Comparison of ENCODE assay signal across 20 mouse cellular contexts in the genomic region with DNA sequence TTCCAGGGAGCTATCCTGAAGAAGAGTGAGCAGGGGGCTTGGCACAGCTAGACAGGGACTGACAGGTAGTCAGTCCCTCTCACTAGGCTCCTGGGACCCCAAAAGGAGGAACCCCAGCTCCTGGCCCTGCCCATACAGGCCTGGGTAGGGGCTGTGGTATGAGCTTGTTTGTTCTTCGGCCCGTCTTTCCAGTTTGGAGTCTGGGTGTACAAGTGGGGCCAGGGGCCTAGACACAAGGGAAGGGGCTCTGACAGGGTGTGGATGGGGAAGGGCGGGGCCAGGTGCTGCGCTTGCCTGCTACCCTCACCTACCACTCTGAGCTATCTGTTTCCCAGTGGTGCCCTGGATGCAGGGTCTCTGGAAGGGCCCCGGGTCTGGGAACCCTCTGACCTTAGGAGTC. TPM values are rescaled to one million over a fixed set of nuclear protein-coding genes. Genes with fewer than 3 reads are reported as not detected.
DNase-seq lines count a peak whose midpoint lies in the region; ATAC-seq and TF ChIP-seq lines count a peak whose summit lies in the region.
"Had no signal": no experiment of that assay in that cellular context is flagged by ENCODE, and none has a peak within 500 bp of the region (broad histone marks: within the 10 kb centered on the region; RNA-seq: fewer than 3 reads in every experiment).

No protein-coding gene starts in this region.

- TF ChIP-seq CTCF in lung, postnatal 0 days (IDR thresholded peaks at IDR 0.05): no peak

- no peak overlapping the region for H3K4me2 ChIP-seq in intestine, embryonic 14.5 days (ENCODE audit: low read length)
- no peak overlapping the region for H3K4me2 ChIP-seq in intestine, embryonic 16.5 days (ENCODE audit: low read depth, low read length)
- H3K4me2 ChIP-seq in lung, embryonic 16.5 days (ENCODE audit: low read depth, low read length): no peak overlapping the region
- H3K4me2 ChIP-seq in lung, postnatal 0 days (replicated peaks; ENCODE audit: low read depth, low read length): no peak overlapping the region
- H3K4me2 ChIP-seq in embryonic facial prominence, embryonic 15.5 days (replicated peaks): no peak overlapping the region
- H3K4me2 ChIP-seq: hindbrain, embryonic 12.5 days had no signal

- no peak overlapping the region for H3K4me3 ChIP-seq in intestine, embryonic 14.5 days (ENCODE audit: low read depth, low read length)
- no peak overlapping the region for H3K4me3 ChIP-seq in intestine, embryonic 16.5 days (ENCODE audit: low read length)
- no peak overlapping the region for H3K4me3 ChIP-seq in lung, embryonic 16.5 days (ENCODE audit: low read length)
- no peak overlapping the region for H3K4me3 ChIP-seq in lung, postnatal 0 days (ENCODE audit: low read depth, low read length)
- no peak overlapping the region for H3K4me3 ChIP-seq in embryonic facial prominence, embryonic 10.5 days
- no peak overlapping the region for H3K4me3 ChIP-seq in embryonic facial prominence, embryonic 15.5 days (replicated peaks)
- H3K4me3 ChIP-seq: heart, embryonic 10.5 days; hindbrain, embryonic 12.5 days had no signal

- H3K9ac ChIP-seq in intestine, embryonic 14.5 days (ENCODE audit: low read length): no peak overlapping the region
- H3K9ac ChIP-seq in intestine, embryonic 16.5 days (ENCODE audit: low read depth, low read length): no peak overlapping the region
- H3K9ac ChIP-seq in lung, embryonic 16.5 days (ENCODE audit: low read length): no peak overlapping the region
- no peak overlapping the region for H3K9ac ChIP-seq in lung, postnatal 0 days (replicated peaks; ENCODE audit: low read depth)
- no peak overlapping the region for H3K9ac ChIP-seq in embryonic facial prominence, embryonic 15.5 days
- H3K9ac ChIP-seq: hindbrain, embryonic 12.5 days had no signal

- no peak for DNase-seq in intestine, embryonic 14.5 days (ENCODE audit: low spot score)
- no peak for DNase-seq in lung, postnatal 0 days (ENCODE audit: low spot score)
- peak; percentile 23 for DNase-seq in embryonic facial prominence, embryonic 10.5 days (ENCODE audit: low spot score)
- DNase-seq in kidney, postnatal 10 days: no peak
- DNase-seq in embryo, embryonic 11 days: no peak
- DNase-seq: adrenal gland, postnatal 10 days; cerebellum, adult 11 months; cerebellum, adult 8-10 months; cerebellum, postnatal 14 days; gastrocnemius, postnatal 36 days; heart, adult 18-20 months; heart, postnatal 10 days; heart, postnatal 4 days had no signal

- peaks cover 5% of the 10 kb centered on the region; the same call in 1 of the 2 replicates for H3K4me1 ChIP-seq in intestine, embryonic 14.5 days (replicated peaks; ENCODE audit: control insufficient read depth, insufficient read depth, low read length)
- H3K4me1 ChIP-seq in intestine, embryonic 16.5 days (ENCODE audit: control insufficient read depth, insufficient read depth, low read length): 0 out of 2 replicates have a peak, but pooled peaks cover 5% of the 10 kb centered on the region
- H3K4me1 ChIP-seq in lung, embryonic 16.5 days (replicated peaks; ENCODE audit: control insufficient read depth, insufficient read depth, low read length): peaks cover 27% of the 10 kb centered on the region
- H3K4me1 ChIP-seq in lung, postnatal 0 days (ENCODE audit: insufficient read depth, low read depth, low read length): no peaks in the 10 kb centered on the region; the same call in 1 of the 2 replicates
- H3K4me1 ChIP-seq in embryonic facial prominence, embryonic 10.5 days: peaks cover 78% of the 10 kb centered on the region
- H3K4me1 ChIP-seq in embryonic facial prominence, embryonic 15.5 days: peaks cover 25% of the 10 kb centered on the region

- no peak overlapping the region for H3K27ac ChIP-seq in intestine, embryonic 14.5 days (ENCODE audit: low read depth)
- no peak overlapping the region for H3K27ac ChIP-seq in intestine, embryonic 16.5 days (ENCODE audit: low read length)
- peak overlapping the region; percentile 33 for H3K27ac ChIP-seq in lung, embryonic 16.5 days (ENCODE audit: low read length)
- no peak overlapping the region for H3K27ac ChIP-seq in lung, postnatal 0 days (ENCODE audit: low read length)
- H3K27ac ChIP-seq in embryonic facial prominence, embryonic 10.5 days (replicated peaks): peak overlapping the region; percentile 57
- peak overlapping the region; percentile 68; the same call in 1 of the 2 replicates for H3K27ac ChIP-seq in embryonic facial prominence, embryonic 15.5 days (replicated peaks)
- H3K27ac ChIP-seq: hindbrain, embryonic 12.5 days had no signal

- no peaks in the 10 kb centered on the region for H3K36me3 ChIP-seq in intestine, embryonic 14.5 days (ENCODE audit: control insufficient read depth, insufficient read depth, low read length)
- H3K36me3 ChIP-seq in intestine, embryonic 16.5 days (ENCODE audit: control insufficient read depth, insufficient read depth, low read length): no peaks in the 10 kb centered on the region
- H3K36me3 ChIP-seq in lung, embryonic 16.5 days (ENCODE audit: control insufficient read depth, insufficient read depth, low read length): no peaks in the 10 kb centered on the region
- H3K36me3 ChIP-seq in lung, postnatal 0 days (ENCODE audit: insufficient read depth, low read length): no peaks in the 10 kb centered on the region
- H3K36me3 ChIP-seq in embryonic facial prominence, embryonic 10.5 days (replicated peaks): no peaks in the 10 kb centered on the region
- H3K36me3 ChIP-seq in embryonic facial prominence, embryonic 15.5 days: no peaks in the 10 kb centered on the region
- H3K36me3 ChIP-seq: heart, embryonic 10.5 days; hindbrain, embryonic 12.5 days had no signal

- TF ChIP-seq EP300 in lung, postnatal 0 days (IDR thresholded peaks at IDR 0.05): no peak

- H3K27me3 ChIP-seq in intestine, embryonic 14.5 days (replicated peaks; ENCODE audit: control insufficient read depth, insufficient read depth, low read length): peaks cover 7% of the 10 kb centered on the region; the same call in 1 of the 2 replicates
- 0 out of 2 replicates have a peak, but pooled peaks cover 5% of the 10 kb centered on the region for H3K27me3 ChIP-seq in intestine, embryonic 16.5 days (replicated peaks; ENCODE audit: control insufficient read depth, insufficient read depth, low read length)
- no peaks in the 10 kb centered on the region; the same call in 1 of the 2 replicates for H3K27me3 ChIP-seq in lung, embryonic 16.5 days (ENCODE audit: control insufficient read depth, insufficient read depth, low read depth, low read length)
- no peaks in the 10 kb centered on the region for H3K27me3 ChIP-seq in lung, postnatal 0 days (replicated peaks; ENCODE audit: insufficient read depth, low read length)
- peaks cover 64% of the 10 kb centered on the region for H3K27me3 ChIP-seq in embryonic facial prominence, embryonic 10.5 days (replicated peaks; ENCODE audit: low read depth, poor library complexity, severe bottlenecking)
- H3K27me3 ChIP-seq in embryonic facial prominence, embryonic 15.5 days: 0 out of 2 replicates have a peak, but pooled peaks cover 3% of the 10 kb centered on the region

- H3K9me3 ChIP-seq in intestine, embryonic 14.5 days (ENCODE audit: control insufficient read depth, low read length): no peaks in the 10 kb centered on the region
- H3K9me3 ChIP-seq in intestine, embryonic 16.5 days (ENCODE audit: control insufficient read depth, low read length): no peaks in the 10 kb centered on the region
- H3K9me3 ChIP-seq in lung, embryonic 16.5 days (ENCODE audit: control insufficient read depth, low read length): no peaks in the 10 kb centered on the region
- no peaks in the 10 kb centered on the region for H3K9me3 ChIP-seq in lung, postnatal 0 days (ENCODE audit: low read length)
- no peaks in the 10 kb centered on the region for H3K9me3 ChIP-seq in embryonic facial prominence, embryonic 10.5 days
- no peaks in the 10 kb centered on the region for H3K9me3 ChIP-seq in embryonic facial prominence, embryonic 15.5 days (replicated peaks)
- H3K9me3 ChIP-seq: heart, embryonic 10.5 days; hindbrain, embryonic 12.5 days had no signal

- WGBS in intestine, embryonic 14.5 days: 75% methylated on average over 5 of the region's 5 CpGs
- 71% methylated on average over 5 of the region's 5 CpGs for WGBS in intestine, embryonic 16.5 days
- 54% methylated on average over 5 of the region's 5 CpGs for WGBS in lung, embryonic 16.5 days
- whole genome bisulfite sequencing in lung, postnatal 0 days: 60% methylated on average over 5 of the region's 5 CpGs
- 78% methylated on average over 5 of the region's 5 CpGs for WGBS in embryonic facial prominence, embryonic 10.5 days
- WGBS in embryonic facial prominence, embryonic 15.5 days: 74% methylated on average over 5 of the region's 5 CpGs

- ATAC-seq in intestine, embryonic 14.5 days (replicated peaks; ENCODE audit: low FRiP score, low TSS enrichment, low read depth): 0 out of 2 replicates have a peak, but pooled peaks have one; percentile 6
- ATAC-seq in intestine, embryonic 16.5 days: no peak
- ATAC-seq in lung, embryonic 16.5 days (ENCODE audit: low read depth): peak; percentile 68
- ATAC-seq in lung, postnatal 0 days: no peak
- no peak for ATAC-seq in embryonic facial prominence, embryonic 15.5 days (ENCODE audit: insufficient number of reproducible peaks, low FRiP score, low TSS enrichment, low read depth)
- ATAC-seq: forebrain, embryonic 16.5 days; hindbrain, embryonic 16.5 days had no signal

RNA-seq across cellular contexts. Expression of gene Tbx1, which starts 15.2 kb away (rescaled TPM):
- 0.14 and 0.22 TPM in 2 replicates for polyA plus RNA-seq in intestine, embryonic 14.5 days (2014; fragmentation: Nextera tagmentation; extraction: Ambion mirVana)
- polyA plus RNA-seq in intestine, embryonic 16.5 days (2015; fragmentation: Nextera tagmentation; extraction: Ambion mirVana): 0.09 and 0.55 TPM in 2 replicates
- polyA plus RNA-seq in lung, embryonic 16.5 days (2015; fragmentation: Nextera tagmentation; extraction: Ambion mirVana): 5.5 and 6.2 TPM in 2 replicates
- polyA plus RNA-seq in lung, postnatal 0 days (2015; fragmentation: Nextera tagmentation; extraction: Ambion mirVana): 7.6 and 7.8 TPM in 2 replicates
- polyA plus RNA-seq in embryonic facial prominence, embryonic 10.5 days (2016; fragmentation: Nextera tagmentation; extraction: Ambion mirVana): 8.1 and 9.5 TPM in 2 replicates
- polyA plus RNA-seq in embryonic facial prominence, embryonic 15.5 days (2015; fragmentation: Nextera tagmentation; extraction: Ambion mirVana): 24.0 and 24.3 TPM in 2 replicates

RNA-seq across cellular contexts. Expression of gene Gp1bb, which starts 16.5 kb away (rescaled TPM):
- polyA plus RNA-seq in intestine, embryonic 14.5 days (2014; fragmentation: Nextera tagmentation; extraction: Ambion mirVana): 1.9 and 2.0 TPM in 2 replicates
- polyA plus RNA-seq in intestine, embryonic 16.5 days (2015; fragmentation: Nextera tagmentation; extraction: Ambion mirVana): 1.6 TPM in 2 replicates
- polyA plus RNA-seq in lung, embryonic 16.5 days (2015; fragmentation: Nextera tagmentation; extraction: Ambion mirVana): 2.0 and 2.2 TPM in 2 replicates
- polyA plus RNA-seq in lung, postnatal 0 days (2015; fragmentation: Nextera tagmentation; extraction: Ambion mirVana): 7.9 and 8.8 TPM in 2 replicates
- 2.6 and 3.5 TPM in 2 replicates for polyA plus RNA-seq in embryonic facial prominence, embryonic 10.5 days (2016; fragmentation: Nextera tagmentation; extraction: Ambion mirVana)
- polyA plus RNA-seq in embryonic facial prominence, embryonic 15.5 days (2015; fragmentation: Nextera tagmentation; extraction: Ambion mirVana): 2.6 and 2.8 TPM in 2 replicates

RNA-seq across cellular contexts. Expression of gene Gm49601, which starts 20.5 kb away (rescaled TPM):
- 2.0 and 2.2 TPM in 2 replicates for polyA plus RNA-seq in intestine, embryonic 14.5 days (2014; fragmentation: Nextera tagmentation; extraction: Ambion mirVana)
- polyA plus RNA-seq in intestine, embryonic 16.5 days (2015; fragmentation: Nextera tagmentation; extraction: Ambion mirVana): 4.1 and 4.5 TPM in 2 replicates
- polyA plus RNA-seq in lung, embryonic 16.5 days (2015; fragmentation: Nextera tagmentation; extraction: Ambion mirVana): 3.6 and 4.2 TPM in 2 replicates
- 2.2 and 3.1 TPM in 2 replicates for polyA plus RNA-seq in lung, postnatal 0 days (2015; fragmentation: Nextera tagmentation; extraction: Ambion mirVana)
- 3.2 and 3.6 TPM in 2 replicates for polyA plus RNA-seq in embryonic facial prominence, embryonic 10.5 days (2016; fragmentation: Nextera tagmentation; extraction: Ambion mirVana)
- polyA plus RNA-seq in embryonic facial prominence, embryonic 15.5 days (2015; fragmentation: Nextera tagmentation; extraction: Ambion mirVana): 7.2 and 7.8 TPM in 2 replicates

RNA-seq across cellular contexts. Expression of gene Sept5, which starts 24.0 kb away (rescaled TPM):
- polyA plus RNA-seq in intestine, embryonic 14.5 days (2014; fragmentation: Nextera tagmentation; extraction: Ambion mirVana): 29.3 and 29.9 TPM in 2 replicates
- polyA plus RNA-seq in intestine, embryonic 16.5 days (2015; fragmentation: Nextera tagmentation; extraction: Ambion mirVana): 52.2 and 52.5 TPM in 2 replicates
- polyA plus RNA-seq in lung, embryonic 16.5 days (2015; fragmentation: Nextera tagmentation; extraction: Ambion mirVana): 21.1 and 22.2 TPM in 2 replicates
- polyA plus RNA-seq in lung, postnatal 0 days (2015; fragmentation: Nextera tagmentation; extraction: Ambion mirVana): 8.5 and 9.6 TPM in 2 replicates
- polyA plus RNA-seq in embryonic facial prominence, embryonic 10.5 days (2016; fragmentation: Nextera tagmentation; extraction: Ambion mirVana): 30.2 and 32.2 TPM in 2 replicates
- 51.1 and 64.8 TPM in 2 replicates for polyA plus RNA-seq in embryonic facial prominence, embryonic 15.5 days (2015; fragmentation: Nextera tagmentation; extraction: Ambion mirVana)

Comparison
In these comparisons a context has a peak if more than half of its experiments do, and no peak if none do; other contexts are left out.
1. ATAC-seq: peak in intestine, embryonic 14.5 days (single experiment) and lung, embryonic 16.5 days (single experiment); none in intestine, embryonic 16.5 days (single experiment), lung, postnatal 0 days (single experiment) and embryonic facial prominence, embryonic 15.5 days (single experiment).
2. H3K27ac ChIP-seq: peak in lung, embryonic 16.5 days (single experiment), embryonic facial prominence, embryonic 10.5 days (single experiment) and embryonic facial prominence, embryonic 15.5 days (single experiment); none in intestine, embryonic 14.5 days (single experiment), intestine, embryonic 16.5 days (single experiment) and lung, postnatal 0 days (single experiment).